In genomic region chr3:138893520-138893919, GRCm38 (mm10) we compare ENCODE assay signal across 9 mouse cellular contexts.
DNase-seq lines count a peak whose midpoint lies in the region; ATAC-seq and TF ChIP-seq lines count a peak whose summit lies in the region.
"Had no signal": no experiment of that assay in that cellular context is flagged by ENCODE, and none has a peak within 500 bp of the region (broad histone marks: within the 10 kb centered on the region; RNA-seq: fewer than 3 reads in every experiment).

No protein-coding gene starts in this region.

- peaks cover 15% of the 10 kb centered on the region for H3K4me1 ChIP-seq in kidney, embryonic 16.5 days (ENCODE audit: insufficient read depth, low read length)
- H3K4me1 ChIP-seq in MEL (ENCODE audit: control insufficient read depth in 1 of 2, insufficient read depth in 2 of 2, low read length in 2 of 2) = peaks cover 7 to 20% of the 10 kb centered on the region in 2 experiments; a peak in 3 of 4 replicates
- H3K4me1 ChIP-seq in forebrain, embryonic 14.5 days (ENCODE audit: control insufficient read depth, insufficient read depth, low read length) = peaks cover 11% of the 10 kb centered on the region
- peaks cover 8% of the 10 kb centered on the region for H3K4me1 ChIP-seq in liver, embryonic 15.5 days (replicated peaks)
- H3K4me1 ChIP-seq in kidney, embryonic 14.5 days (ENCODE audit: control insufficient read depth, insufficient read depth, low read length) = peaks cover 7% of the 10 kb centered on the region

- peak; percentile 37; the same call in 1 of the 2 replicates for ATAC-seq in kidney, embryonic 16.5 days (ENCODE audit: low FRiP score, low TSS enrichment)
- 0 out of 2 replicates have a peak, but pooled peaks have one; percentile 8 for ATAC-seq in forebrain, embryonic 14.5 days
- no peak for ATAC-seq in liver, embryonic 15.5 days (ENCODE audit: insufficient read depth)
- ATAC-seq in kidney, embryonic 14.5 days (ENCODE audit: low FRiP score, low TSS enrichment) = no peak; the same call in 1 of the 2 replicates

- peak in 1 of 2 experiments; percentile 37; a peak in 2 of 4 replicates for TF ChIP-seq EP300 in MEL (IDR thresholded peaks at IDR 0.05; ENCODE audit: low read depth in 1 of 2, low read length in 2 of 2)

- no peaks in the 10 kb centered on the region for H3K79me2 ChIP-seq in MEL (ENCODE audit: control insufficient read depth, insufficient read depth, low read length, poor library complexity)

- no peak overlapping the region for H3K4me2 ChIP-seq in kidney, embryonic 16.5 days (replicated peaks; ENCODE audit: low read depth, low read length)
- no peak overlapping the region for H3K4me2 ChIP-seq in forebrain, embryonic 14.5 days (ENCODE audit: low read length)
- H3K4me2 ChIP-seq in liver, embryonic 15.5 days = peak overlapping the region; percentile 5; the same call in 1 of the 2 replicates
- H3K4me2 ChIP-seq in kidney, embryonic 14.5 days (replicated peaks; ENCODE audit: low read depth, low read length) = no peak overlapping the region

- no peak for TF ChIP-seq POLR2A in MEL (IDR thresholded peaks at IDR 0.05; ENCODE audit: control insufficient read depth in 1 of 2, insufficient read depth in 1 of 2, low read depth in 1 of 2, low read length in 2 of 2, poor library complexity in 1 of 2)

- WGBS in kidney, embryonic 16.5 days = 25% methylated on average over 5 of the region's 5 CpGs
- WGBS in forebrain, embryonic 14.5 days = 29% methylated on average over 5 of the region's 5 CpGs
- whole genome bisulfite sequencing in liver, embryonic 15.5 days (ENCODE audit: insufficient replicate concordance) = 14% methylated on average over 5 of the region's 5 CpGs
- 24% methylated on average over 5 of the region's 5 CpGs for WGBS in kidney, embryonic 14.5 days

- DNase-seq in kidney, postnatal 10 days = no peak
- peak; percentile 51 for DNase-seq in MEL (ENCODE audit: low read depth, low spot score)
- DNase-seq in forebrain, embryonic 14.5 days (ENCODE audit: low spot score) = peak; percentile 27
- no peak for DNase-seq in layer of hippocampus, adult 9-11 months
- DNase-seq in left cerebral cortex, adult 11 months (ENCODE audit: low spot score) = no peak
- DNase-seq: cerebellum, adult 9-10 months had no signal

- no peaks in the 10 kb centered on the region for H3K9me3 ChIP-seq in kidney, embryonic 16.5 days (ENCODE audit: low read length)
- H3K9me3 ChIP-seq in MEL (replicated peaks; ENCODE audit: insufficient read depth, low read length) = no peaks in the 10 kb centered on the region
- no peaks in the 10 kb centered on the region for H3K9me3 ChIP-seq in forebrain, embryonic 14.5 days (replicated peaks; ENCODE audit: control insufficient read depth, low read length)
- no peaks in the 10 kb centered on the region for H3K9me3 ChIP-seq in liver, embryonic 15.5 days (replicated peaks)
- H3K9me3 ChIP-seq in kidney, embryonic 14.5 days (ENCODE audit: control insufficient read depth, low read length) = no peaks in the 10 kb centered on the region

- H3K36me3 ChIP-seq in kidney, embryonic 16.5 days (ENCODE audit: insufficient read depth, low read length) = peaks cover 3% of the 10 kb centered on the region; the same call in 1 of the 2 replicates
- H3K36me3 ChIP-seq in MEL (ENCODE audit: control insufficient read depth in 1 of 2, insufficient read depth in 2 of 2, low read length in 2 of 2) = peaks cover 2 to 16% of the 10 kb centered on the region in 2 experiments
- peaks cover 19% of the 10 kb centered on the region for H3K36me3 ChIP-seq in forebrain, embryonic 14.5 days (ENCODE audit: control insufficient read depth, insufficient read depth, low read length)
- H3K36me3 ChIP-seq in liver, embryonic 15.5 days (replicated peaks) = no peaks in the 10 kb centered on the region
- no peaks in the 10 kb centered on the region; the same call in 1 of the 2 replicates for H3K36me3 ChIP-seq in kidney, embryonic 14.5 days (ENCODE audit: control insufficient read depth, insufficient read depth, low read length)

- H3K9ac ChIP-seq in kidney, embryonic 16.5 days (replicated peaks; ENCODE audit: low read length) = no peak overlapping the region
- no peak overlapping the region for H3K9ac ChIP-seq in MEL (ENCODE audit: control insufficient read depth, low read depth, low read length, poor library complexity, severe bottlenecking)
- no peak overlapping the region for H3K9ac ChIP-seq in forebrain, embryonic 14.5 days (ENCODE audit: low read length)
- H3K9ac ChIP-seq in liver, embryonic 15.5 days = no peak overlapping the region
- no peak overlapping the region for H3K9ac ChIP-seq in kidney, embryonic 14.5 days (ENCODE audit: low read depth, low read length)

- no peaks in the 10 kb centered on the region for H3K27me3 ChIP-seq in kidney, embryonic 16.5 days (ENCODE audit: insufficient read depth, low read length)
- H3K27me3 ChIP-seq in MEL (ENCODE audit: control insufficient read depth in 1 of 2, insufficient read depth in 2 of 2, low read length in 2 of 2) = no peaks in the 10 kb centered on the region
- H3K27me3 ChIP-seq in forebrain, embryonic 14.5 days (replicated peaks; ENCODE audit: control insufficient read depth, insufficient read depth, low read length) = no peaks in the 10 kb centered on the region
- H3K27me3 ChIP-seq in liver, embryonic 15.5 days = no peaks in the 10 kb centered on the region
- no peaks in the 10 kb centered on the region for H3K27me3 ChIP-seq in kidney, embryonic 14.5 days (ENCODE audit: control insufficient read depth, insufficient read depth, low read length)

- no peak overlapping the region for H3K27ac ChIP-seq in kidney, embryonic 16.5 days (ENCODE audit: low read length)
- H3K27ac ChIP-seq in MEL (ENCODE audit: control insufficient read depth, low read depth, low read length) = no peak overlapping the region
- 0 out of 2 replicates have a peak overlapping the region, but pooled peaks have one; percentile 50 for H3K27ac ChIP-seq in forebrain, embryonic 14.5 days (ENCODE audit: low read depth, low read length)
- no peak overlapping the region for H3K27ac ChIP-seq in liver, embryonic 15.5 days (replicated peaks)
- no peak overlapping the region for H3K27ac ChIP-seq in kidney, embryonic 14.5 days (ENCODE audit: low read depth, low read length)

- TF ChIP-seq RAD21 in MEL (IDR thresholded peaks at IDR 0.05; ENCODE audit: low read depth, low read length) = no peak

- TF ChIP-seq CTCF in MEL (IDR thresholded peaks at IDR 0.05 in 2 of 3, conservative IDR thresholded peaks at IDR 0.05 in 1 of 3; ENCODE audit: control insufficient read depth in 1 of 3, insufficient read depth in 1 of 3, low read depth in 2 of 3, low read length in 3 of 3, poor library complexity in 1 of 3, severe bottlenecking in 1 of 3) = no peak

- no peak overlapping the region for H3K4me3 ChIP-seq in kidney, embryonic 16.5 days (ENCODE audit: low read length)
- no peak overlapping the region for H3K4me3 ChIP-seq in MEL (ENCODE audit: control insufficient read depth in 1 of 2, insufficient read depth in 1 of 2, low read depth in 2 of 2, low read length in 2 of 2)
- no peak overlapping the region for H3K4me3 ChIP-seq in forebrain, embryonic 14.5 days (ENCODE audit: low read depth, low read length)
- H3K4me3 ChIP-seq in liver, embryonic 15.5 days (replicated peaks) = no peak overlapping the region
- no peak overlapping the region for H3K4me3 ChIP-seq in kidney, embryonic 14.5 days (ENCODE audit: low read length)

TF ChIP-seq in MEL, 35 proteins besides CTCF, POLR2A, EP300 and RAD21:
- TF ChIP-seq TCF12 (IDR thresholded peaks at IDR 0.05; ENCODE audit: low read depth, low read length) (peak; percentile 60; the same call in 1 of the 2 replicates), GATA1 (IDR thresholded peaks at IDR 0.05; ENCODE audit: low read depth, low read length) (peak; percentile 45; the same call in 1 of the 2 replicates), MAZ (IDR thresholded peaks at IDR 0.05; ENCODE audit: low read depth, low read length) (no peak), TAL1 (IDR thresholded peaks at IDR 0.05; ENCODE audit: low read length) (peak; percentile 66)

Comparison
In these comparisons a context has a peak if more than half of its experiments do, and no peak if none do; other contexts are left out.
1. ATAC-seq: peak in kidney, embryonic 16.5 days (single experiment) and forebrain, embryonic 14.5 days (single experiment); none in liver, embryonic 15.5 days (single experiment) and kidney, embryonic 14.5 days (single experiment).
2. DNase-seq: peak in MEL (single experiment) and forebrain, embryonic 14.5 days (single experiment); none in kidney, postnatal 10 days (single experiment), layer of hippocampus, adult 9-11 months (single experiment) and left cerebral cortex, adult 11 months (single experiment).